Mouse (Mus musculus) forebrain, embryonic 16.5 days (tissue): ENCODE results near the gene Tldc1. TPM values are rescaled to one million over a fixed set of nuclear protein-coding genes. Genes with fewer than 3 reads are reported as not detected.
A peak's percentile ranks its signal among the peaks of the same experiment; 100 is the strongest.

Source experiments
- ATAC-seq: fragments of 200-750 bp; cut with Nextera tagmentation; 2 replicates; pipeline ENCODE4 v1.8.0; 2017; ENCODE audit warnings: mild to moderate bottlenecking, moderate library complexity
- H3K27ac ChIP-seq: fragments of 300-500 bp; sonication (generic); 2 replicates; pipeline ENCODE4 v1.5.1; 2014; ENCODE audit warnings: low read length, control low read depth
- H3K27me3 ChIP-seq: fragments of 300-500 bp; sonication (generic); replicated peaks from 2 replicates; pipeline ENCODE4 v1.6.1; 2014; ENCODE audit warnings: low read length; ENCODE audit not compliant: control insufficient read depth, insufficient read depth
- H3K36me3 ChIP-seq: fragments of 300-500 bp; sonication (generic); 2 replicates; pipeline ENCODE4 v1.6.1; 2014; ENCODE audit not compliant: control insufficient read depth, insufficient read depth
- H3K4me1 ChIP-seq: fragments of 300-500 bp; sonication (generic); replicated peaks from 2 replicates; pipeline ENCODE4 v1.6.1; 2014; ENCODE audit warnings: low read length; ENCODE audit not compliant: control insufficient read depth, insufficient read depth
- H3K4me2 ChIP-seq: fragments of 300-500 bp; sonication (generic); 2 replicates; pipeline ENCODE4 v1.6.1; 2014; ENCODE audit warnings: mild to moderate bottlenecking, low read length, control low read depth
- H3K4me3 ChIP-seq: fragments of 300-500 bp; sonication (generic); replicated peaks from 2 replicates; pipeline ENCODE4 v1.5.1; 2014; ENCODE audit warnings: mild to moderate bottlenecking, low read length, control low read depth
- H3K9ac ChIP-seq: fragments of 300-500 bp; sonication (generic); replicated peaks from 2 replicates; pipeline ENCODE4 v1.6.1; 2014; ENCODE audit warnings: low read depth, low read length, control low read depth
- H3K9me3 ChIP-seq: fragments of 300-500 bp; sonication (generic); 2 replicates; pipeline ENCODE4 v1.6.1; 2016; ENCODE audit warnings: low read length; ENCODE audit not compliant: control insufficient read depth
- WGBS: fragments of 180-500 bp; shearing (Covaris S2); extraction: QIAGEN DNeasy Blood & Tissue Kit; methylation state at CpG from one replicate; pipeline ENCODE4 v1.1.7; 2014; 5-methylcytosine and 5-hydroxymethylcytosine counted together
- polyA plus RNA-seq: library from polyadenylated mRNA; unstranded; fragments of >200 nt; fragmentation: Nextera tagmentation; extraction: Ambion mirVana; gene quantifications from 2 replicates; pipeline ENCODE4 v1.2.1, GENCODE M21; 2015

Tldc1 gene
- polyA plus RNA-seq, 1 experiment from 2014 or later, result 16.1 TPM

DNA sequence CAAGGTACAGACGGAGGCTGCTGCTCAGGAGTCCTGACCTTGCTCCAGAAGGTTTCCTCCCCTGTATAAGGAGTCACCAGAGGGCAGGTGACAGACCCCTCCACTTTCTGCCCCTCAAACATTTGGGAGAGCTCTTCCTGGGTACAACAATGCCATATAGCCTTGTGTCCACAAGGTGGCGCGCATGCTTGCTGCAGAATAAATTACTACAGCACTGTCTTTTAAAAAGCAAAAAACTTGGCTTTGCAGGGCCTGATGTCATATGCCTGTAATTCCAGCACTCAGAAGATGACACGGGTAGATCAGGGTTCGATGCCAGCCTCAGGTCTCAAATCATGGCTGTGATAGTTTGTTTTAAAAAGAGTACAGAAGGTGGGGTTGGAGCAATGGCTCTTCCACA, 4.5 kb upstream of the Tldc1 start:
- H3K27me3 ChIP-seq, result no peaks in the 10 kb centered on the region; the same call in 1 of the 2 replicates
- ATAC-seq, result no peak
- no peak overlapping the region for H3K4me3 ChIP-seq
- no peak overlapping the region for H3K9ac ChIP-seq
- H3K4me1 ChIP-seq, result peaks cover 15% of the 10 kb centered on the region
- no peak overlapping the region for H3K27ac ChIP-seq
- H3K9me3 ChIP-seq, result no peaks in the 10 kb centered on the region
- 7% methylated on average over 5 of the region's 5 CpGs for WGBS
- no peaks in the 10 kb centered on the region for H3K36me3 ChIP-seq
- no peak overlapping the region for H3K4me2 ChIP-seq

DNA sequence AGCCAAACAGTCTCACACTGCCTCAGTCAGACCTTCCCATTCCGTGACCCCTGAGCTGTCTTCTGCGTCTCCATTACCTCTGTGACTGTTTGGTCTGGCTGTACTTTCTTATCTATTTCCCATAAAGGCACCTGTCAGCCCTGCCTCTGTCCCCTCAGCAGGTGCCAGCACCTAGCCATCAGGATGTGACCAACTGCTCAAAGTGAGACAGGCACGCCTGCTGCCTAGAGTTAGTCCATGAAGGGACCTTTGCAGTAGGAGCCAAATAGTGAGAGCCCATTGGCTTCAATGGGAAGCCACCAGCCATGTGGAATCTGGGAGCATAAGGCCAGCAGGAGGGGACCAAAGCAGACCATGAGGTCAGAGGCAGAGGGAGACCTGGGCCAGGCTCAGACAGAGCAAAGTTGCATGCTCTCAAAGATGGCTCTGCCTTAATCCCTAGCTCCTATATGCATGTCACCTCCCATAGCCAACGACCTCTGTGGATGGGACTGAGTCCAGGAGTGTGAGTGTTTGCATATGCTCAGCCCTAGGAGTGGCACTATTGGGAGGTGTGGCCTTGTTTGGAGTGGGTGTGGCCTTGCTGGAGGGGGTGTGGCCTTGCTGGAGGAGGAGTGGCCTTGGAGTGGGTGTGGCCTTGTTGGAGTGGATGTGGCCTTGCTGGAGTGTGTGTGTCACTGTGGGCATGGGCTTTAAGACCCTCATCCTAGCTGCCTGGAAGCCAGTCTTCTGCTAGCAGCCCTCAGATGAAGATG, 3.0 kb upstream of the Tldc1 start:
- H3K4me1 ChIP-seq, result peaks cover 20% of the 10 kb centered on the region
- no peak overlapping the region for H3K27ac ChIP-seq
- no peak overlapping the region for H3K4me3 ChIP-seq
- ATAC-seq, result no peak
- H3K36me3 ChIP-seq, result no peaks in the 10 kb centered on the region
- no peaks in the 10 kb centered on the region for H3K9me3 ChIP-seq
- H3K4me2 ChIP-seq, result no peak overlapping the region
- H3K27me3 ChIP-seq, result no peaks in the 10 kb centered on the region; the same call in 1 of the 2 replicates
- no peak overlapping the region for H3K9ac ChIP-seq
- WGBS, result 76% methylated on average over 4 of the region's 4 CpGs

DNA sequence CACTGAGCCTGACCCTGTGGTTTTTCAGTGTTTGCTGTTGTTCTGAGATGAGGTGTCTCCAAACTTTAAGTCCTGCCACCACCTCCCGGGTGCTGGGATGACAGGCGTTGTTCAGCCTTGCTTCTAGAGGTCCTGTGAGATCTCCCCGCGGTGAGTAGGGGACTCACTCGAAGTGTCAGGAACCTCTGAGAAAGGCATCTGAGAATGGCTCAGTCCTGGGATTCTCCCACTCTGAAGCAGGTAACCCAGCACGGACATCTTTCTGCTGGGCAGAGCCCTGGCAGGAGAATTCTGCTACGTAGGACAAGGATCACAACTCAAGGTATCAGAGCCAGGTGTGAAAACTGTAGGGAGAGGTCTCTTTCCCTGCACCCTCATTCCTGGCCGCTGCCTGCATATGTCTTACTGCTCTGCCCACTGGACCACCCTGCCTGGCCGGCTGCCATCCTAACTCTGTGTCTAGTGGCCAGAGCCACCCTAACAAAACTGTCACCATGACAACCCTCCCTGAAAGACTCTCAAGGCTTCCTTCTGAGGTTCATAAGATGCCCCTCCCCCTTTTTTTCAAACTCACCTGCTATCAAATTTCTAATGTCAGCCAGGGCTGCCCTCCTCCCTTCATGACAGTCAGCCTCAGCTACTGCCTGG, 2.3 kb upstream of the Tldc1 start:
- Histone ChIP-seq H3K4me2 (no peak overlapping the region), H3K4me1 (peaks cover 14% of the 10 kb centered on the region), H3K36me3 (no peaks in the 10 kb centered on the region), H3K9ac (no peak overlapping the region), H3K4me3 (no peak overlapping the region), H3K27me3 (no peaks in the 10 kb centered on the region; the same call in 1 of the 2 replicates), H3K9me3 (no peaks in the 10 kb centered on the region), H3K27ac (no peak overlapping the region)
- ATAC-seq, result no peak
- 77% methylated on average over 9 of the region's 9 CpGs for WGBS

DNA sequence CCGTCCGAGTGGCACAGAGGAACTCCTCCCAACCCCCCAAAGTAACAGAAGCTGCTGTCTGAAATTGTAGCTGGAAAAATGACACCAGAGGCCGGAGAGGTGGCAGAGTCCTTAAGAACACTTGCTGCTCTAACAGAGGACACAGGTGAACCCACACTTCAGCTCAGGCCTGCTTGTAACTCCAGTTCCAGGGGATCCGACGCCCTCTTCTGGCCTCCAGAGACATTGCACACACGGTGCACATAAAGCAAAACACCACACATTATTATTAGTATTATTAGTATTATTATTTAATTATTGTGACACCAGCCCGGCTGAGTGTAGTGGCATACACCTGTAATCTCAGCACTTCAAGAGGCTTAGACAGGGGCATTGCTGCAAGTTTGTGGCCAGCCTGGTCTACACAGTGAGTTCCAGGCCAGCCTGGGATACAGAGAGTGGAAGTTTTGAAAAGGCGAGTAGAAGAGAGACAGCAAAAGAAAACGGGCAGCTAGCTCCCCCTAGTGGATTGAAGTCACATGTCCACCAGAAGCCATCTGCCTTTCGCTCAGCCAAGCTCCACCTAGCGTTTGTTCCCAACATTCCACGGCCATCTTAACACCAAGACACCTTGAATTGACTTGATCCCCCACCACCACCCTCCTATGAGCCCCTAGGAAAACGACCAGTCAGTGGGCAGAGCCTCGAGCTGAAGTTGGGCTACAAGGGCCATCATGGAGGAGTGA, 959 bp upstream of the Tldc1 start:
- Histone ChIP-seq H3K9ac (no peak overlapping the region), H3K27me3 (no peaks in the 10 kb centered on the region; the same call in 1 of the 2 replicates), H3K4me1 (peaks cover 14% of the 10 kb centered on the region), H3K4me3 (no peak overlapping the region), H3K36me3 (no peaks in the 10 kb centered on the region), H3K9me3 (no peaks in the 10 kb centered on the region), H3K27ac (peak overlapping the region; percentile 72), H3K4me2 (peak overlapping the region; percentile 85)
- ATAC-seq, result no peak
- WGBS, result 26% methylated on average over 14 of the region's 14 CpGs

DNA sequence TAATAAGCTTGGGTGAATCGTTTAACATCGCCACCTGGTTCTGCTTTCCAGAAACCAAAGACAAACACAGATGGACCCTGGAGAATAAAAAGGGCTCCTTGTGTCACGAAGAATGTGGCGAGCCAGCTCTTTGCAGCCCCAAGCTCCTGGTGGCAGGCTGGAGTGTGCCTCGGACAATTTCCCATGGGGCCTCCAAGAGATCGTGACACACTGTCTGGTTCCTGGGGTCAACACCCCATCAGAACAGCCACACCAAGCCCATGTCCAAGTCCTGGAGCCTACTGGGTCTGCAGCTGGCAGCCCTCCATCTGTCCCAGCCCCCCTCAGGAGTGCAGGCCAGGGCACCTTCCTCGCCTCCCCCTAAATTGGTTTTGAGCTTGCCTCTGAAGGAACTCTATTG, 451 bp downstream of the Tldc1 start:
- WGBS, result 13% methylated on average over 7 of the region's 7 CpGs
- Histone ChIP-seq H3K9me3 (no peaks in the 10 kb centered on the region), H3K4me1 (peaks cover 14% of the 10 kb centered on the region), H3K27me3 (no peaks in the 10 kb centered on the region; the same call in 1 of the 2 replicates), H3K36me3 (no peaks in the 10 kb centered on the region), H3K27ac (peak overlapping the region; percentile 72), H3K4me2 (peak overlapping the region; percentile 85), H3K4me3 (peak overlapping the region; percentile 65), H3K9ac (peak overlapping the region; percentile 83)
- ATAC-seq, result no peak

DNA sequence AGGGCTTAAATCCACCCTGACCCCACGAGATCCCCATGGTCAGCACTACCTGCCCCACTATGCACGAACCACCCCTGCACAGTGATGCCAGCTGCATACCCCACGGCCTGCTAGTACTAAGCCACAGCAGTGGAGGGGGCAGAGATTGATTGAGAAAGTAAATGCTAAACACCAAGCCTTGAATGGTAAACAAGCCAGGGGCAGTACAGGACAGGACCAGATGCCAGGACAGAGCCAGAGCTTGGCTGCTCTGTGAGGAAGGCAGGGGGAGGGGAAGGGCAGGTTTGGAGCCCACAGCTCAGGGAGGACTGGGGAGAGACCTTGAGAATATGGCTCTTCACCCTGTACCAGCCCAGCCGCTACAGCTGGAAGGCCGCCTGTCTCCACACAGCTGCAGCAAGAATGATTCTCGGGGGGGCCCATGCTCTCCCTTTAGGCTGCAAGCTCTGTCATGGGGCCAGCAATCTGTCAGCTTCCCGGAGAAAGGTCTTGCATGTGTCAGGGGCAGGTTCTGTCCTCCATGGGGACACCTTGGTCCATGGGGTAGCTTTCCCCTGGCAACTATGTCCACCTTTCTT, 1.5 kb downstream of the Tldc1 start:
- ATAC-seq, result no peak
- no peak overlapping the region for H3K4me2 ChIP-seq
- no peak overlapping the region for H3K9ac ChIP-seq

DNA sequence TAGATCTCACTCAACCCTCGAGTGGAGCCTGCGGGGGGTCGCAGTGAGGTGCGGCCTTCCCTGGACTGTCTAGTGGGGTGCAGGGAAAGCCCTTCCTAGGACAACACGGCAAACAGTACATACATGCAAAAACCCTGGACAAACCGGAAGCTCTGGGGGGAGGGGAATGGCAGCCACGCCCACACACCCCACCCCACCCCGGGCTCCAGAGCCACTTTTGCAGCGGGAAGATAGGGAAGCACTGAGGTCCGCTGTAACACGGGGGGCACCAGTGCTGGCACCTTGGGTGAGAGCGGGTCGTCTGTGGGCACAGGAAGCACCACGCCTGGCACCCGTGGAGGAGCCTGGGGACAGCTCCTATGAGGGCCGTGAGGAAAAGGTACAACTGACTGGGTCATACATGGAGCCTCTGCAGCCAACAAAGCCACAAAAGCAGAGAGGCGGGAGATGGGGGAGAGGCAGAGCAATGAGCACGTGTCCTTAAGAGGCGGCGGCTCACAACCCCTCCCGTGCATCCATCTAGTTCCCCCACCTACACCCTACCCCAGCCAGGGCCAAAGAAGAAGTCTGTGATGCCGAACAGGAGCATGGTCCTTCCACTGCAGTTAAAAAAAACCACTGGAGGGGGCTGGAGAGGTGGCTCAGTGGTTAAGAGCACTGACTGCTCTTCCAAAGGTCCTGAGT, 12.3 kb downstream of the Tldc1 start:
- H3K4me1 ChIP-seq, result no peaks in the 10 kb centered on the region
- no peaks in the 10 kb centered on the region for H3K27me3 ChIP-seq
- no peak overlapping the region for H3K4me2 ChIP-seq
- H3K27ac ChIP-seq, result no peak overlapping the region
- H3K4me3 ChIP-seq, result no peak overlapping the region
- H3K9ac ChIP-seq, result no peak overlapping the region
- peaks cover 3% of the 10 kb centered on the region; the same call in 1 of the 2 replicates for H3K36me3 ChIP-seq
- ATAC-seq, result no peak
- 87% methylated on average over 22 of the region's 22 CpGs for WGBS
- no peaks in the 10 kb centered on the region for H3K9me3 ChIP-seq

More for the DNA sequence above, 1.5 kb downstream of the Tldc1 start:
- 91% methylated on average over 7 of the region's 7 CpGs for WGBS
- H3K27me3 ChIP-seq, result no peaks in the 10 kb centered on the region; the same call in 1 of the 2 replicates
- no peaks in the 10 kb centered on the region for H3K9me3 ChIP-seq
- peaks cover 14% of the 10 kb centered on the region for H3K4me1 ChIP-seq
- H3K27ac ChIP-seq, result no peak overlapping the region
- H3K4me3 ChIP-seq, result no peak overlapping the region
- H3K36me3 ChIP-seq, result no peaks in the 10 kb centered on the region

DNA sequence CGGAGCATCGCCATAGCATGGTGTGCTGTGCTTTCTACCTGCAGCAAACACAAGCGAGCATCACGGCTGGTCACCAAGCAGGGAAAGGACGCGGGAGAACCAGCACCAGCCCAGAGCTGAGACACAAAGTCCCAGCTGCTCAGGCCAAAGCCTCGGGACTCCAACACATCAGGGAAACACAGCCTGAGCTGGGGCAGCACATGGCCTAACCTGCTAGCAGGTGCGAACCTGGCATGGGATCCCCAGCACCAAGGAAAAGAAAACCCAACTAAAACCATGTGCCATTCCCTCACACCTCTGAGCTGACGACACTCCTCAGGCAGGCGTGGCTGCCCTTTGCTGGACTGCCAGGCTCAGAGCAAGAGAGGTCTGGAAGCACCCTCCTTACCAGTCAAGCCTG, 12.9 kb downstream of the Tldc1 start:
- no peak for ATAC-seq
- H3K27me3 ChIP-seq, result no peaks in the 10 kb centered on the region
- no peak overlapping the region for H3K4me2 ChIP-seq
- no peaks in the 10 kb centered on the region for H3K4me1 ChIP-seq
- H3K9me3 ChIP-seq, result no peaks in the 10 kb centered on the region
- no peak overlapping the region for H3K9ac ChIP-seq
- WGBS, result 88% methylated on average over 10 of the region's 10 CpGs
- H3K4me3 ChIP-seq, result no peak overlapping the region
- peaks cover 3% of the 10 kb centered on the region; the same call in 1 of the 2 replicates for H3K36me3 ChIP-seq
- H3K27ac ChIP-seq, result no peak overlapping the region
